Mouse (Mus musculus) heart, embryonic 16.5 days (tissue): ENCODE results near the gene Igsf9b. TPM values are rescaled to one million over a fixed set of nuclear protein-coding genes. Genes with fewer than 3 reads are reported as not detected.
A peak's percentile ranks its signal among the peaks of the same experiment; 100 is the strongest.

Experiments used
- ATAC-seq: fragments of 200-750 bp; cut with Nextera tagmentation; replicated peaks from 2 replicates; pipeline ENCODE4 v1.8.0; 2017; ENCODE audit warnings: moderate number of reproducible peaks; ENCODE audit not compliant: insufficient read depth, low FRiP score; ENCODE audit errors: extremely low read depth
- H3K27ac ChIP-seq: fragments of 300-500 bp; sonication (generic); 2 replicates; pipeline ENCODE4 v1.5.1; 2014; ENCODE audit warnings: mild to moderate bottlenecking, low read length, control low read depth, moderate library complexity
- H3K27me3 ChIP-seq: fragments of 300-500 bp; sonication (generic); 2 replicates; pipeline ENCODE4 v1.6.1; 2014; ENCODE audit warnings: low read length, mixed read lengths; ENCODE audit not compliant: control insufficient read depth, insufficient read depth
- H3K36me3 ChIP-seq: fragments of 300-500 bp; sonication (generic); 2 replicates; pipeline ENCODE4 v1.6.1; 2014; ENCODE audit not compliant: control insufficient read depth, insufficient read depth
- H3K4me1 ChIP-seq: fragments of 300-500 bp; sonication (generic); 2 replicates; pipeline ENCODE4 v1.6.1; 2014; ENCODE audit warnings: low read length, mixed read lengths; ENCODE audit not compliant: control insufficient read depth, insufficient read depth
- H3K4me2 ChIP-seq: fragments of 300-500 bp; sonication (generic); 2 replicates; pipeline ENCODE4 v1.6.1; 2014; ENCODE audit warnings: low read depth, mild to moderate bottlenecking, control low read depth, low read length
- H3K4me3 ChIP-seq: fragments of 300-500 bp; sonication (generic); 2 replicates; pipeline ENCODE4 v1.5.1; 2014; ENCODE audit warnings: mild to moderate bottlenecking, control low read depth, low read length
- H3K9ac ChIP-seq: fragments of 300-500 bp; sonication (generic); 2 replicates; pipeline ENCODE4 v1.6.1; 2014; ENCODE audit warnings: low read length, control low read depth
- H3K9me3 ChIP-seq: fragments of 300-500 bp; sonication (generic); replicated peaks from 2 replicates; pipeline ENCODE4 v1.6.1; 2016; ENCODE audit warnings: low read length; ENCODE audit not compliant: control insufficient read depth
- WGBS: fragments of 180-500 bp; shearing (Covaris S2); extraction: QIAGEN DNeasy Blood & Tissue Kit; methylation state at CpG from one replicate; pipeline ENCODE4 v1.1.7; 2014; 5-methylcytosine and 5-hydroxymethylcytosine counted together
- polyA plus RNA-seq: library from polyadenylated mRNA; unstranded; fragments of >200 nt; fragmentation: Nextera tagmentation; extraction: Ambion mirVana; gene quantifications from 2 replicates; pipeline ENCODE4 v1.2.1, GENCODE M21; 2015

Igsf9b gene
- polyA plus RNA-seq, 1 experiment from 2014 or later = 3.5 TPM

DNA sequence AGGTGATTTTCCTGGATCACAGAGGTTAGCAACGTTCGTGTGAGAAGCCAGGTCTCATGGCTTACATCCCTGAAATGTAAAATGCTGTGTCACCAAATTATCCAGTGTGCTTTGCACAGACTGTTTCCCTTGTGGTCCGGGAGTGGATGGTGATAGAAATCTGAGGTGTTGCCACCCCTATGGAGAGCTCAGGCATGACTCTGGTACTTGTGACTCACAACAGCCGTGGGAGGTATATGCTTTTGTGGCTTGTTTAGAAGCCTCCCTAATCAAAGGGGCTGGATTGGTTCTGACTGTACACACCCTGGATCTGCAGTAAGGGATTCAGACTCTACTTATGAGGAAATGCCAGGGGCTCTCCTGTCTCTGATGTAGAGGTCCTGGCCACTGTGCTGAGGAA, 12.7 kb upstream of the Igsf9b start:
- no peaks in the 10 kb centered on the region for H3K9me3 ChIP-seq
- H3K27ac ChIP-seq = no peak overlapping the region
- no peak overlapping the region for H3K9ac ChIP-seq
- no peaks in the 10 kb centered on the region for H3K27me3 ChIP-seq
- no peak overlapping the region for H3K4me2 ChIP-seq
- H3K4me1 ChIP-seq = peaks cover 20% of the 10 kb centered on the region
- WGBS = 70% methylated on average over 4 of the region's 4 CpGs
- no peak for ATAC-seq
- H3K4me3 ChIP-seq = no peak overlapping the region
- no peaks in the 10 kb centered on the region for H3K36me3 ChIP-seq

DNA sequence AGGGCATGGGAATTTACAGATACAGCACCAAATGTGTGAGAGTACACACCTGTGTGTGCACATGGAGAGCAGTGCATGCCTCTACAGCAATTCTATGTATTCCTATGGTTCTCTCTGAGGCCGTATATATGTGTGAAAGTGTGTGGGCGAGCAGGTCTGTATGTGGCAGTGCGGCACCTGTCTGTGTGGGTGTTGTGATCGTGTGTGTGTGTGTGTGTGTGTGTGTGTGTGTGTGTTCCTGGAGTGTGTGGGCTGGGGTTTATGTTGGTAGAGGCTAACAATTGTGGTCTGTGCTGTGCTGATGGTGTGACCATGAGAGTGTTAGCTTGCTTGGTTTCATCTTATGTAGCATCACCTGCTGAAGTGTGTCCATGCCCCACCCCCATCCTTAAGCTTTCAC, 12.1 kb upstream of the Igsf9b start:
- WGBS = 80% methylated on average over 4 of the region's 4 CpGs

GRCm38 (mm10) chr9:27287419-27287818, 11.6 kb upstream of the Igsf9b start:
- H3K4me2 ChIP-seq = no peak overlapping the region
- H3K27me3 ChIP-seq = no peaks in the 10 kb centered on the region
- no peaks in the 10 kb centered on the region for H3K36me3 ChIP-seq
- WGBS = 41% methylated on average over 5 of the region's 5 CpGs
- H3K9ac ChIP-seq = no peak overlapping the region
- H3K27ac ChIP-seq = no peak overlapping the region
- H3K9me3 ChIP-seq = no peaks in the 10 kb centered on the region
- peaks cover 20% of the 10 kb centered on the region for H3K4me1 ChIP-seq
- ATAC-seq = no peak
- no peak overlapping the region for H3K4me3 ChIP-seq

More for the DNA sequence above, 12.1 kb upstream of the Igsf9b start:
- H3K9me3 ChIP-seq = no peaks in the 10 kb centered on the region
- no peak overlapping the region for H3K4me3 ChIP-seq
- H3K27me3 ChIP-seq = no peaks in the 10 kb centered on the region
- no peak overlapping the region for H3K27ac ChIP-seq
- no peak for ATAC-seq
- no peak overlapping the region for H3K9ac ChIP-seq
- peaks cover 20% of the 10 kb centered on the region for H3K4me1 ChIP-seq
- no peaks in the 10 kb centered on the region for H3K36me3 ChIP-seq
- no peak overlapping the region for H3K4me2 ChIP-seq

GRCm38 (mm10) chr9:27288442-27288841, 10.6 kb upstream of the Igsf9b start:
- 16% methylated on average over 7 of the region's 7 CpGs for WGBS
- no peak overlapping the region for H3K9ac ChIP-seq
- no peaks in the 10 kb centered on the region for H3K9me3 ChIP-seq
- 0 out of 2 replicates have a peak overlapping the region, but pooled peaks have one; percentile 37 for H3K27ac ChIP-seq
- no peaks in the 10 kb centered on the region for H3K36me3 ChIP-seq
- peaks cover 20% of the 10 kb centered on the region for H3K4me1 ChIP-seq
- no peaks in the 10 kb centered on the region for H3K27me3 ChIP-seq
- H3K4me3 ChIP-seq = no peak overlapping the region
- ATAC-seq = no peak
- H3K4me2 ChIP-seq = peak overlapping the region; percentile 8; the same call in 1 of the 2 replicates

GRCm38 (mm10) chr9:27289543-27290308, 9.3 kb upstream of the Igsf9b start:
- Histone ChIP-seq H3K27ac (peak overlapping the region; percentile 70), H3K27me3 (no peaks in the 10 kb centered on the region), H3K36me3 (no peaks in the 10 kb centered on the region), H3K4me1 (peaks cover 20% of the 10 kb centered on the region), H3K4me2 (peak overlapping the region; percentile 29; the same call in 1 of the 2 replicates), H3K4me3 (no peak overlapping the region), H3K9ac (peak overlapping the region; percentile 14; the same call in 1 of the 2 replicates), H3K9me3 (no peaks in the 10 kb centered on the region)
- WGBS = 20% methylated on average over 7 of the region's 7 CpGs
- peak; percentile 70 for ATAC-seq

- Histone ChIP-seq H3K9me3 (no peaks in the 10 kb centered on the region), H3K27me3 (peaks cover 9% of the 10 kb centered on the region), H3K27ac (no peak overlapping the region), H3K9ac (no peak overlapping the region), H3K4me2 (no peak overlapping the region), H3K36me3 (no peaks in the 10 kb centered on the region), H3K4me1 (peaks cover 13% of the 10 kb centered on the region), H3K4me3 (no peak overlapping the region)
- ATAC-seq = no peak
- WGBS = 55% methylated on average over 4 of the region's 4 CpGs
Measured at GRCm38 (mm10) chr9:27294380-27294779, 4.6 kb upstream of the Igsf9b start.

GRCm38 (mm10) chr9:27299286-27300187, 533 bp downstream of the Igsf9b start:
- H3K27ac ChIP-seq = peak overlapping the region; percentile 41; the same call in 1 of the 2 replicates
- peak; percentile 12 for ATAC-seq
- WGBS = under 1% methylated on average over 68 of the region's 68 CpGs

DNA sequence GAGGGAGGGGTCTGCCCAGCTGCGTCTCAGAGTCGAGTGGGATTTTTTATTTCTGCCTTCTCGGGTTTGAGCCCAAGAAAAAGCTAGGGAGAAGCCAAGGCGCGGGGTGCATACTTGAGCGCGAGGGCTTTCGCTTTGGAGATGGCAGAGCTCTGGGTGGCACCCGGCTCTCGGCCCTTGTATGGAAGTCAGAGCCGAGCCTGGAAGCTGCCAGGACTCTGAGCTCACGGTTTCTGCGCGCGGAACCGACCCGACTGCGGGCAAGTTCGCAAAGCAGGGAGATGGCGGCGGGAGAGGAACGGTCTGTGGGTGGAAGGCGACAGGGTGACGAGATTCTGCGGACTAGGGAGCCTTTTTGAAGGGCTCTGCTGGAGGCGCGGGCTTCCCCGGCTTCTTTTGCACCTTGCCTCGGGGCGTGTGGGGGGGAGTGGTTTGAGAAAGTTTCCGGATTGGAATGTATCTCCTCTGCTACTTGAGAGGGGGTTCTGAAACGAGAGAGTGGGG, 1.2 kb downstream of the Igsf9b start:
- no peaks in the 10 kb centered on the region for H3K36me3 ChIP-seq
- WGBS = under 1% methylated on average over 32 of the region's 32 CpGs
- ATAC-seq = no peak
- H3K27me3 ChIP-seq = peaks cover 30% of the 10 kb centered on the region
- H3K27ac ChIP-seq = no peak overlapping the region; the same call in 1 of the 2 replicates
- no peaks in the 10 kb centered on the region for H3K9me3 ChIP-seq
- H3K4me3 ChIP-seq = peak overlapping the region; percentile 78
- peak overlapping the region; percentile 98 for H3K4me2 ChIP-seq
- H3K9ac ChIP-seq = peak overlapping the region; percentile 62
- H3K4me1 ChIP-seq = peaks cover 21% of the 10 kb centered on the region

More at GRCm38 (mm10) chr9:27299286-27300187, 533 bp downstream of the Igsf9b start:
- H3K4me3 ChIP-seq = peak overlapping the region; percentile 78
- H3K9ac ChIP-seq = peak overlapping the region; percentile 62
- H3K36me3 ChIP-seq = no peaks in the 10 kb centered on the region
- H3K27me3 ChIP-seq = peaks cover 30% of the 10 kb centered on the region
- H3K4me1 ChIP-seq = peaks cover 17% of the 10 kb centered on the region
- H3K9me3 ChIP-seq = no peaks in the 10 kb centered on the region
- peak overlapping the region; percentile 98 for H3K4me2 ChIP-seq
